Comparison of ENCODE assay signal across 9 mouse cellular contexts in genomic region chr1:59534976-59535810, GRCm38 (mm10). TPM values are rescaled to one million over a fixed set of nuclear protein-coding genes. Genes with fewer than 3 reads are reported as not detected.
DNase-seq lines count a peak whose midpoint lies in the region; ATAC-seq lines count a peak whose summit lies in the region.
"Had no signal": no experiment of that assay in that cellular context is flagged by ENCODE, and none has a peak within 500 bp of the region (broad histone marks: within the 10 kb centered on the region; RNA-seq: fewer than 3 reads in every experiment).

No protein-coding gene starts in this region.

- H3K27ac ChIP-seq in embryonic facial prominence, embryonic 13.5 days, result peak overlapping the region; percentile 60
- H3K27ac ChIP-seq in hindbrain, embryonic 16.5 days (ENCODE audit: low read depth, low read length), result peak overlapping the region; percentile 51; the same call in 1 of the 2 replicates
- peak overlapping the region; percentile 59 for H3K27ac ChIP-seq in midbrain, embryonic 10.5 days (replicated peaks)
- no peak overlapping the region for H3K27ac ChIP-seq in intestine, embryonic 16.5 days (ENCODE audit: low read length)

- H3K9ac ChIP-seq in embryonic facial prominence, embryonic 13.5 days, result no peak overlapping the region
- H3K9ac ChIP-seq in hindbrain, embryonic 16.5 days (ENCODE audit: low read depth, low read length), result peak overlapping the region; percentile 31; the same call in 1 of the 2 replicates
- no peak overlapping the region for H3K9ac ChIP-seq in intestine, embryonic 16.5 days (ENCODE audit: low read depth, low read length)

- H3K27me3 ChIP-seq in embryonic facial prominence, embryonic 13.5 days, result no peaks in the 10 kb centered on the region
- no peaks in the 10 kb centered on the region for H3K27me3 ChIP-seq in hindbrain, embryonic 16.5 days (replicated peaks; ENCODE audit: control insufficient read depth, insufficient read depth, low read length)
- no peaks in the 10 kb centered on the region for H3K27me3 ChIP-seq in midbrain, embryonic 10.5 days (ENCODE audit: low read depth, poor library complexity, severe bottlenecking)
- H3K27me3 ChIP-seq in intestine, embryonic 16.5 days (replicated peaks; ENCODE audit: control insufficient read depth, insufficient read depth, low read length), result no peaks in the 10 kb centered on the region

- H3K36me3 ChIP-seq in embryonic facial prominence, embryonic 13.5 days, result no peaks in the 10 kb centered on the region
- H3K36me3 ChIP-seq in hindbrain, embryonic 16.5 days (ENCODE audit: control insufficient read depth, insufficient read depth, low read length), result no peaks in the 10 kb centered on the region
- H3K36me3 ChIP-seq in midbrain, embryonic 10.5 days, result no peaks in the 10 kb centered on the region
- H3K36me3 ChIP-seq in intestine, embryonic 16.5 days (ENCODE audit: control insufficient read depth, insufficient read depth, low read length), result no peaks in the 10 kb centered on the region

- H3K9me3 ChIP-seq in embryonic facial prominence, embryonic 13.5 days, result no peaks in the 10 kb centered on the region
- H3K9me3 ChIP-seq in hindbrain, embryonic 16.5 days (ENCODE audit: control insufficient read depth, low read length), result no peaks in the 10 kb centered on the region
- no peaks in the 10 kb centered on the region for H3K9me3 ChIP-seq in midbrain, embryonic 10.5 days (replicated peaks)
- H3K9me3 ChIP-seq in intestine, embryonic 16.5 days (ENCODE audit: control insufficient read depth, low read length), result no peaks in the 10 kb centered on the region

- WGBS in embryonic facial prominence, embryonic 13.5 days, result 16% methylated on average over 5 of the region's 5 CpGs
- 25% methylated on average over 5 of the region's 5 CpGs for WGBS in hindbrain, embryonic 16.5 days
- 24% methylated on average over 5 of the region's 5 CpGs for WGBS in midbrain, embryonic 10.5 days
- 43% methylated on average over 5 of the region's 5 CpGs for WGBS in intestine, embryonic 16.5 days

- DNase-seq in brain, adult 2 months (ENCODE audit: low read depth, low spot score), result peak; percentile 90
- no peak for DNase-seq in midbrain, embryonic 10.5 days (ENCODE audit: low spot score)
- no peak for DNase-seq in thymus, adult 18-20 months
- DNase-seq in adrenal gland, postnatal 25 days, result no peak

- no peak overlapping the region for H3K4me2 ChIP-seq in embryonic facial prominence, embryonic 13.5 days
- no peak overlapping the region for H3K4me2 ChIP-seq in hindbrain, embryonic 16.5 days (ENCODE audit: low read length)
- H3K4me2 ChIP-seq in intestine, embryonic 16.5 days (ENCODE audit: low read depth, low read length), result no peak overlapping the region

- 0 out of 2 replicates have a peak, but pooled peaks have one; percentile 64 for ATAC-seq in embryonic facial prominence, embryonic 13.5 days (ENCODE audit: insufficient number of reproducible peaks, insufficient read depth, low FRiP score, low TSS enrichment, low read depth)
- peak; percentile 90 for ATAC-seq in hindbrain, embryonic 16.5 days
- no peak for ATAC-seq in intestine, embryonic 16.5 days
- ATAC-seq in monocyte, adult 5-6 weeks (replicated peaks; ENCODE audit: insufficient number of reproducible peaks, low FRiP score, low TSS enrichment, poor library complexity, severe bottlenecking), result no peak

- peaks cover 13% of the 10 kb centered on the region for H3K4me1 ChIP-seq in embryonic facial prominence, embryonic 13.5 days
- peaks cover 5% of the 10 kb centered on the region; the same call in 1 of the 2 replicates for H3K4me1 ChIP-seq in hindbrain, embryonic 16.5 days (ENCODE audit: control insufficient read depth, insufficient read depth, low read depth, low read length)
- peaks cover 19% of the 10 kb centered on the region for H3K4me1 ChIP-seq in midbrain, embryonic 10.5 days
- H3K4me1 ChIP-seq in intestine, embryonic 16.5 days (ENCODE audit: control insufficient read depth, insufficient read depth, low read length), result peaks cover 4% of the 10 kb centered on the region; the same call in 1 of the 2 replicates

- H3K4me3 ChIP-seq in embryonic facial prominence, embryonic 13.5 days, result no peak overlapping the region
- no peak overlapping the region for H3K4me3 ChIP-seq in hindbrain, embryonic 16.5 days (ENCODE audit: low read length)
- no peak overlapping the region for H3K4me3 ChIP-seq in midbrain, embryonic 10.5 days
- no peak overlapping the region for H3K4me3 ChIP-seq in intestine, embryonic 16.5 days (ENCODE audit: low read length)
- H3K4me3 ChIP-seq: myocyte had no signal

RNA-seq across cellular contexts. Expression of gene Gm973, which starts 19.1 kb away (rescaled TPM):
- polyA plus RNA-seq in embryonic facial prominence, embryonic 13.5 days (2015; fragmentation: Nextera tagmentation; extraction: Ambion mirVana), result 2.7 and 2.8 TPM in 2 replicates
- 11.3 and 11.5 TPM in 2 replicates for polyA plus RNA-seq in hindbrain, embryonic 16.5 days (2015; fragmentation: Nextera tagmentation; extraction: Ambion mirVana)
- polyA plus RNA-seq in midbrain, embryonic 10.5 days (2016; fragmentation: Nextera tagmentation; extraction: Ambion mirVana), result 9.0 and 9.4 TPM in 2 replicates
- 10.8 and 22.8 TPM in 2 replicates for total RNA-seq in adrenal gland, postnatal 25 days (2021)
- polyA plus RNA-seq in intestine, embryonic 16.5 days (2015; fragmentation: Nextera tagmentation; extraction: Ambion mirVana), result 0.37 and 0.49 TPM in 2 replicates
- 2.4 to 9.2 TPM (median 4.3 TPM) in 3 replicates for total RNA-seq in monocyte, adult 5-6 weeks (2017)
- polyA plus RNA-seq: myocyte had no signal

RNA-seq across cellular contexts. Expression of gene Fzd7, which starts 53.0 kb away (rescaled TPM):
- polyA plus RNA-seq in embryonic facial prominence, embryonic 13.5 days (2015; fragmentation: Nextera tagmentation; extraction: Ambion mirVana), result 13.4 and 13.7 TPM in 2 replicates
- polyA plus RNA-seq in hindbrain, embryonic 16.5 days (2015; fragmentation: Nextera tagmentation; extraction: Ambion mirVana), result 1.9 and 2.7 TPM in 2 replicates
- 5.9 and 8.6 TPM in 2 replicates for polyA plus RNA-seq in midbrain, embryonic 10.5 days (2016; fragmentation: Nextera tagmentation; extraction: Ambion mirVana)
- total RNA-seq in adrenal gland, postnatal 25 days (2021), result 12.7 and 17.9 TPM in 2 replicates
- 3.4 and 3.8 TPM in 2 replicates for polyA plus RNA-seq in intestine, embryonic 16.5 days (2015; fragmentation: Nextera tagmentation; extraction: Ambion mirVana)
- total RNA-seq in monocyte, adult 5-6 weeks (2017), result 12.6 to 14.3 TPM (median 13.2 TPM) in 3 replicates

Comparison
In these comparisons a context has a peak if more than half of its experiments do, and no peak if none do; other contexts are left out.
1. ATAC-seq: peak in embryonic facial prominence, embryonic 13.5 days (single experiment) and hindbrain, embryonic 16.5 days (single experiment); none in intestine, embryonic 16.5 days (single experiment) and monocyte, adult 5-6 weeks (single experiment).